Mouse (Mus musculus): Measurements from ENCODE around the gene Amacr. TPM values are rescaled to one million over a fixed set of nuclear protein-coding genes. Genes with fewer than 3 reads are reported as not detected.

Gene Amacr
- polyA plus RNA-seq, 1 experiment from 2014 or later, result 14.9 TPM

GRCm38 (mm10) chr15:10999832-11000231 lies 18.3 kb downstream of the Amacr start:
- ATAC-seq (ENCODE audit: borderline replicate concordance, extremely low read depth, low FRiP score, low TSS enrichment), result no peak
- Histone ChIP-seq H3K9ac (no peak overlapping the region), H3K4me2 (peak overlapping the region; percentile 26; the same call in 1 of the 2 replicates), H3K27me3 (no peaks in the 10 kb centered on the region), H3K27ac (no peak overlapping the region), H3K36me3 (no peaks in the 10 kb centered on the region), H3K4me3 (no peak overlapping the region), H3K4me1 (no peaks in the 10 kb centered on the region), H3K9me3 (no peaks in the 10 kb centered on the region)
- WGBS, result 41% methylated on average over 5 of the region's 5 CpGs

- Histone ChIP-seq H3K4me3 (no peak within 1 kb of the TSS), H3K9ac (no peak within 1 kb of the TSS), H3K36me3 (no peaks in the 10 kb centered on the region), H3K27me3 (no peaks in the 10 kb centered on the region), H3K27ac (no peak within 1 kb of the TSS), H3K4me2 (peak within 1 kb of the TSS; percentile 26; the same call in 1 of the 2 replicates), H3K9me3 (no peaks in the 10 kb centered on the region), H3K4me1 (no peaks in the 10 kb centered on the region)
- no peak for ATAC-seq (ENCODE audit: borderline replicate concordance, extremely low read depth, low FRiP score, low TSS enrichment)
- 49% methylated on average over 7 of the region's 7 CpGs for WGBS
Measured at GRCm38 (mm10) chr15:11000421-11000820, 18.9 kb downstream of the Amacr start, which contains the start of gene Slc45a2. TSS of gene Slc45a2 (plus strand) at chr15:11000721.

GRCm38 (mm10) chr15:11003791-11004190 lies 22.2 kb downstream of the Amacr start:
- Histone ChIP-seq H3K27ac (no peak overlapping the region), H3K4me2 (no peak overlapping the region), H3K9ac (no peak overlapping the region), H3K9me3 (no peaks in the 10 kb centered on the region), H3K36me3 (no peaks in the 10 kb centered on the region), H3K4me3 (no peak overlapping the region), H3K27me3 (no peaks in the 10 kb centered on the region), H3K4me1 (no peaks in the 10 kb centered on the region)
- ATAC-seq (ENCODE audit: borderline replicate concordance, extremely low read depth, low FRiP score, low TSS enrichment), result no peak
- 76% methylated on average over 4 of the region's 4 CpGs for WGBS

- H3K4me3 ChIP-seq, result no peak overlapping the region
- WGBS, result 40% methylated on average over 6 of the region's 6 CpGs
- H3K9ac ChIP-seq, result no peak overlapping the region
- no peak overlapping the region for H3K4me2 ChIP-seq
- no peak for ATAC-seq (ENCODE audit: borderline replicate concordance, extremely low read depth, low FRiP score, low TSS enrichment)
- H3K27ac ChIP-seq, result no peak overlapping the region
- H3K36me3 ChIP-seq, result no peaks in the 10 kb centered on the region
- H3K9me3 ChIP-seq, result no peaks in the 10 kb centered on the region
- H3K4me1 ChIP-seq, result no peaks in the 10 kb centered on the region
- H3K27me3 ChIP-seq, result no peaks in the 10 kb centered on the region
Measured at GRCm38 (mm10) chr15:11004646-11005045, 23.1 kb downstream of the Amacr start.

- no peak for ATAC-seq (ENCODE audit: borderline replicate concordance, extremely low read depth, low FRiP score, low TSS enrichment)
- no peaks in the 10 kb centered on the region for H3K36me3 ChIP-seq
- H3K4me1 ChIP-seq, result no peaks in the 10 kb centered on the region
- no peak overlapping the region for H3K9ac ChIP-seq
- no peak overlapping the region for H3K4me2 ChIP-seq
- H3K9me3 ChIP-seq, result no peaks in the 10 kb centered on the region
- 24% methylated on average over 5 of the region's 5 CpGs for WGBS
- no peak overlapping the region for H3K4me3 ChIP-seq
- H3K27ac ChIP-seq, result no peak overlapping the region
- H3K27me3 ChIP-seq, result no peaks in the 10 kb centered on the region
Measured at GRCm38 (mm10) chr15:11008756-11009155, 27.2 kb downstream of the Amacr start.

GRCm38 (mm10) chr15:11010976-11011548 lies 29.5 kb downstream of the Amacr start:
- H3K4me1 ChIP-seq, result no peaks in the 10 kb centered on the region
- ATAC-seq (ENCODE audit: borderline replicate concordance, extremely low read depth, low FRiP score, low TSS enrichment), result no peak
- no peak overlapping the region for H3K9ac ChIP-seq
- H3K27ac ChIP-seq, result no peak overlapping the region
- H3K4me2 ChIP-seq, result no peak overlapping the region
- no peaks in the 10 kb centered on the region for H3K27me3 ChIP-seq
- WGBS, result 68% methylated on average over 11 of the region's 11 CpGs
- no peaks in the 10 kb centered on the region for H3K36me3 ChIP-seq
- H3K9me3 ChIP-seq, result no peaks in the 10 kb centered on the region
- H3K4me3 ChIP-seq, result no peak overlapping the region

- no peak overlapping the region for H3K4me3 ChIP-seq
- no peak for ATAC-seq (ENCODE audit: borderline replicate concordance, extremely low read depth, low FRiP score, low TSS enrichment)
- no peaks in the 10 kb centered on the region for H3K9me3 ChIP-seq
- no peak overlapping the region for H3K27ac ChIP-seq
- H3K36me3 ChIP-seq, result no peaks in the 10 kb centered on the region
- no peak overlapping the region for H3K9ac ChIP-seq
- WGBS, result 63% methylated on average over 2 of the region's 2 CpGs
- no peaks in the 10 kb centered on the region for H3K27me3 ChIP-seq
- no peak overlapping the region for H3K4me2 ChIP-seq
- H3K4me1 ChIP-seq, result no peaks in the 10 kb centered on the region
Measured at GRCm38 (mm10) chr15:11014931-11015330, 33.4 kb downstream of the Amacr start.

- Histone ChIP-seq H3K27ac (no peak overlapping the region), H3K4me2 (no peak overlapping the region), H3K4me3 (no peak overlapping the region), H3K9ac (no peak overlapping the region), H3K36me3 (no peaks in the 10 kb centered on the region), H3K27me3 (no peaks in the 10 kb centered on the region), H3K9me3 (no peaks in the 10 kb centered on the region), H3K4me1 (no peaks in the 10 kb centered on the region)
- ATAC-seq (ENCODE audit: borderline replicate concordance, extremely low read depth, low FRiP score, low TSS enrichment), result no peak
- WGBS, result 41% methylated on average over 4 of the region's 4 CpGs
Measured at GRCm38 (mm10) chr15:11026801-11027561, 45.4 kb downstream of the Amacr start.

GRCm38 (mm10) chr15:11030188-11030587 lies 48.6 kb downstream of the Amacr start:
- ATAC-seq (ENCODE audit: borderline replicate concordance, extremely low read depth, low FRiP score, low TSS enrichment), result no peak
- no peak overlapping the region for H3K9ac ChIP-seq
- no peak overlapping the region for H3K4me3 ChIP-seq
- no peak overlapping the region for H3K27ac ChIP-seq
- H3K4me1 ChIP-seq, result no peaks in the 10 kb centered on the region
- 81% methylated on average over 3 of the region's 3 CpGs for WGBS
- H3K27me3 ChIP-seq, result peaks cover 22% of the 10 kb centered on the region
- H3K9me3 ChIP-seq, result no peaks in the 10 kb centered on the region
- no peaks in the 10 kb centered on the region for H3K36me3 ChIP-seq
- H3K4me2 ChIP-seq, result no peak overlapping the region

- ATAC-seq (ENCODE audit: borderline replicate concordance, extremely low read depth, low FRiP score, low TSS enrichment), result no peak
- Histone ChIP-seq H3K9me3 (no peaks in the 10 kb centered on the region), H3K4me2 (peak overlapping the region; percentile 64), H3K4me3 (peak overlapping the region; percentile 38), H3K27me3 (peaks cover 54% of the 10 kb centered on the region), H3K27ac (no peak overlapping the region), H3K9ac (no peak overlapping the region), H3K36me3 (no peaks in the 10 kb centered on the region), H3K4me1 (peaks cover 17% of the 10 kb centered on the region)
- WGBS, result 6% methylated on average over 34 of the region's 34 CpGs
Measured at GRCm38 (mm10) chr15:11035947-11036474, 54.5 kb downstream of the Amacr start.

GRCm38 (mm10) chr15:11036535-11037375 lies 55.2 kb downstream of the Amacr start:
- no peak for ATAC-seq (ENCODE audit: borderline replicate concordance, extremely low read depth, low FRiP score, low TSS enrichment)
- peak overlapping the region; percentile 38 for H3K4me3 ChIP-seq
- peaks cover 54% of the 10 kb centered on the region for H3K27me3 ChIP-seq
- no peak overlapping the region for H3K27ac ChIP-seq
- no peaks in the 10 kb centered on the region for H3K36me3 ChIP-seq
- H3K4me2 ChIP-seq, result peak overlapping the region; percentile 64
- H3K4me1 ChIP-seq, result peaks cover 17% of the 10 kb centered on the region
- 2% methylated on average over 49 of the region's 49 CpGs for WGBS
- no peak overlapping the region for H3K9ac ChIP-seq
- no peaks in the 10 kb centered on the region for H3K9me3 ChIP-seq

All from lung, embryonic 15.5 days (tissue).